Mouse (Mus musculus) heart, adult 18-20 months (tissue): ENCODE measurements around the gene Papolb. TPM values are rescaled to one million over a fixed set of nuclear protein-coding genes. Genes with fewer than 3 reads are reported as not detected.

Experiments used
- total RNA-seq, 2 experiments: library from RNA; stranded (reverse); gene quantifications; 2 replicates each; pipeline ENCODE4 v1.2.3; 2021

Gene Papolb
- total RNA-seq, 2 experiments from 2014 or later = 0.15 TPM; not detected in 1

Other genes with a start within 250 kb of the Papolb start
- 10 to 100 TPM; 15.7 to 15.9 TPM for gene Foxk1, start 128.6 kb downstream of the Papolb start, total RNA-seq
- 1 to 10 TPM; 5.0 to 6.0 TPM for gene Ap5z1, start 66.1 kb downstream of the Papolb start, total RNA-seq
- gene Radil, start 21.0 kb upstream of the Papolb start, total RNA-seq = 1 to 10 TPM; 1.4 to 2.1 TPM
- gene Mmd2, start 78.7 kb upstream of the Papolb start, total RNA-seq = 1 to 10 TPM in 1 of 2 experiments, not detected in 1; 2.1 TPM
- gene Wipi2, start 97.6 kb upstream of the Papolb start, total RNA-seq = 10 to 100 TPM; 35.7 to 38.8 TPM
- gene Slc29a4, start 162.4 kb upstream of the Papolb start, total RNA-seq = under 1 TPM; 0.17 to 0.21 TPM